Mouse (Mus musculus) limb, embryonic 11.5 days (tissue): ENCODE data around the gene Bst2. TPM values are rescaled to one million over a fixed set of nuclear protein-coding genes. Genes with fewer than 3 reads are reported as not detected.

Experiments used
- ATAC-seq: fragments of 200-750 bp; cut with Nextera tagmentation; 2 replicates; pipeline ENCODE4 v1.8.0; 2017; ENCODE audit warnings: low read depth; ENCODE audit not compliant: insufficient number of reproducible peaks, low FRiP score, low TSS enrichment
- DNase-seq: peaks from one replicate; pipeline ENCODE4 v3.0.0-alpha.2; 2015; ENCODE audit warnings: low spot score
- H3K27ac ChIP-seq: fragments of 300-500 bp; sonication (generic); replicated peaks from 2 replicates; pipeline ENCODE4 v1.5.1; 2014; ENCODE audit warnings: low read depth, mild to moderate bottlenecking, low read length
- H3K27me3 ChIP-seq: fragments of 300-500 bp; sonication (generic); 2 replicates; pipeline ENCODE4 v1.6.1; 2014; ENCODE audit warnings: mild to moderate bottlenecking, low read length, mixed read lengths; ENCODE audit not compliant: control insufficient read depth, insufficient read depth
- H3K36me3 ChIP-seq: fragments of 300-500 bp; sonication (generic); 2 replicates; pipeline ENCODE4 v1.6.1; 2014; ENCODE audit warnings: mild to moderate bottlenecking, low read length, moderate library complexity, mixed read lengths; ENCODE audit not compliant: control insufficient read depth, insufficient read depth
- H3K4me1 ChIP-seq: fragments of 300-500 bp; sonication (generic); 2 replicates; pipeline ENCODE4 v1.6.1; 2014; ENCODE audit warnings: low read length, mixed read lengths; ENCODE audit not compliant: control insufficient read depth, insufficient read depth
- H3K4me2 ChIP-seq: fragments of 300-500 bp; sonication (generic); 2 replicates; pipeline ENCODE4 v1.6.1; 2014; ENCODE audit warnings: low read depth, mild to moderate bottlenecking, moderate library complexity; ENCODE audit not compliant: severe bottlenecking
- H3K4me3 ChIP-seq: fragments of 300-500 bp; sonication (generic); 2 replicates; pipeline ENCODE4 v1.5.1; 2014; ENCODE audit warnings: low read depth, low read length
- H3K9ac ChIP-seq: fragments of 300-500 bp; sonication (generic); 2 replicates; pipeline ENCODE4 v1.6.1; 2014; ENCODE audit warnings: mild to moderate bottlenecking, low read length
- H3K9me3 ChIP-seq: fragments of 300-500 bp; sonication (generic); 2 replicates; pipeline ENCODE4 v1.6.1; 2016; ENCODE audit warnings: low read length; ENCODE audit not compliant: control insufficient read depth
- WGBS: fragments of 180-500 bp; shearing (Covaris S2); extraction: QIAGEN DNeasy Blood & Tissue Kit; methylation state at CpG from one replicate; pipeline ENCODE4 v1.1.7; 2014; 5-methylcytosine and 5-hydroxymethylcytosine counted together
- polyA plus RNA-seq: library from polyadenylated mRNA; unstranded; fragments of >200 nt; fragmentation: Nextera tagmentation; extraction: Ambion mirVana; gene quantifications from 2 replicates; pipeline ENCODE4 v1.2.1, GENCODE M21; 2014

Gene Bst2
- polyA plus RNA-seq, 1 experiment from 2014 or later = 1.7 TPM

DNA sequence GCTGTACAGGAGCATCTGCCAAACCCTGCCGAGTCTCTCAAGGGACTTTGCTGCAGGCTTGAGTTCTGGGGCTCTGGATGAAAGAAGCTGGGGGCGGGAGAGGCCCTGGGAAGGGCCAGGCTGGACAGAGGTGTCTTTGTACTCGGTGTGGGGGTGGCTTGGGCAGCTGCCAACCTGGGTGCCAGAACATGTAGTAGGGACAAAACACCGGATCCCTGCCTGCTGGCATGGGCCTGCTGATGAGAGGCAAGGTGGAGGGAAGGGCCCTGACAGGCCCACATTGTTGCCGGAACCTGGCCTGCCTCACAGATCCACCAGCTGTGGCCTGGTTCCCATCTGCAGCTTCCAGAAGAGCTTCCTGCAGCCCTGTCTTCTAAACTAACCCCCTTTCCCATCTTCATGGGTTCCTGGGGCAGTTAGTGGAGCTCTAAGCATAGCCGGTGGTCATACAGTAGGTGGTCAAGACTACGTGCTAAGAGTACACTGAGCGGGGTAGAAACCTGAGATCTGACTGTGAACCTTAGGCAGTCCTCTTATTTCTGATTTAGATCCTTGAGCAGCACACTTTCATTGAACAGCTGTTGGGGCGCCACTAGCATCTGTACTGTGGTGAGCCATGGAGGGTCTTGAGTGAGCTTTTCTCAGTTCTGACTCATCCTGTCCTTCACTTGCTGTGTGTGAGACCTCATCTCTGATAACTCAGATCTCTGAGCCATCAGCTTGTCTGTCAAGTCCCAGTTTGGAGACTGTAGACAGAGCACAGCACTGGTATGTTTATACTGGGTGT is 35.8 kb upstream of the Bst2 start:
- Histone ChIP-seq H3K4me1 (peaks cover 8% of the 10 kb centered on the region; the same call in 1 of the 2 replicates), H3K36me3 (no peaks in the 10 kb centered on the region), H3K9me3 (no peaks in the 10 kb centered on the region), H3K27me3 (peaks cover 7% of the 10 kb centered on the region; the same call in 1 of the 2 replicates), H3K4me3 (no peak overlapping the region), H3K9ac (no peak overlapping the region), H3K27ac (no peak overlapping the region), H3K4me2 (no peak overlapping the region)
- no peak for DNase-seq
- 87% methylated on average over 9 of the region's 9 CpGs for WGBS
- no peak for ATAC-seq

- Histone ChIP-seq H3K27me3 (peaks cover 12% of the 10 kb centered on the region; the same call in 1 of the 2 replicates), H3K9ac (no peak overlapping the region), H3K36me3 (no peaks in the 10 kb centered on the region), H3K4me1 (peaks cover 8% of the 10 kb centered on the region; the same call in 1 of the 2 replicates), H3K9me3 (no peaks in the 10 kb centered on the region), H3K4me3 (no peak overlapping the region), H3K4me2 (no peak overlapping the region), H3K27ac (no peak overlapping the region)
- DNase-seq = no peak
- WGBS = 90% methylated on average over 2 of the region's 2 CpGs
- ATAC-seq = no peak
These were observed 34.8 kb upstream of the Bst2 start for GRCm38 (mm10) chr8:71572077-71572476.

DNA sequence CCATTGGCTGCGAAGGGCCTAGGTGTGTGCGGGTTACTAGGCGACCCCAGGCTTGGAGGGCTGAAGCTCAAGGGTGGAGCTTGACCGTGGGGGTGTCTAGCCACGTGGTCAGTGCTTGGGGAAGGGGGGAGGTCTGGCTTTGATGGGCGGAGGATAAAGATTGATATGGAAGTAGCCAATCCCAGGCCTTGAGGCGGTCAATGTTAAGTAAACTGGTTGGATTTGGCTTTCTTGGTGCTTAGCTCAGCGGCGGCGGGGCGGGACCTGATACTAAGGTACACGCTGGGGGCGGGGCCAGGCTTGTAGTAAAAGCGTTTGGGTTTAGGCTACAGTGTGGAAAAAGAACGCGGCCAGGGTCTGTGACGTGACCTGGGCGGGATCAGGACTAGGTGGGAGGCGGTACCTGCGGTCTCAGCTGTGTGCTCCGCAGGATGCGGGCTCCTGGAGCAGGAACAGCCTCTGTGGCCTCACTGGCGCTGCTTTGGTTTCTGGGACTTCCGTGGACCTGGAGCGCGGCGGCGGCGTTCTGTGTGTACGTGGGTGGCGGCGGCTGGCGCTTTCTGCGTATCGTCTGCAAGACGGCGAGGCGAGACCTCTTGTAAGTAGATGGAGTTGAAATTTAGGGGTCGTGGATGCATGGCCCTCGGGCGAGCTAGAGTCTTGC is 33.2 kb upstream of the Bst2 start:
- Histone ChIP-seq H3K27ac (no peak overlapping the region), H3K4me2 (peak overlapping the region; percentile 86), H3K9me3 (no peaks in the 10 kb centered on the region), H3K4me1 (peaks cover 8% of the 10 kb centered on the region; the same call in 1 of the 2 replicates), H3K27me3 (peaks cover 12% of the 10 kb centered on the region; the same call in 1 of the 2 replicates), H3K4me3 (peak overlapping the region; percentile 65), H3K9ac (peak overlapping the region; percentile 56), H3K36me3 (no peaks in the 10 kb centered on the region)
- DNase-seq (peak; percentile 93), ATAC-seq (peak; percentile 89)
- under 1% methylated on average over 41 of the region's 41 CpGs for WGBS

- peaks cover 8% of the 10 kb centered on the region; the same call in 1 of the 2 replicates for H3K4me1 ChIP-seq
- H3K36me3 ChIP-seq = no peaks in the 10 kb centered on the region
- WGBS = under 1% methylated on average over 51 of the region's 51 CpGs
- no peaks in the 10 kb centered on the region for H3K9me3 ChIP-seq
- DNase-seq (peak; percentile 90), ATAC-seq (peak; percentile 69)
- H3K4me3 ChIP-seq = peak overlapping the region; percentile 65
- H3K4me2 ChIP-seq = peak overlapping the region; percentile 86
- H3K27ac ChIP-seq = peak overlapping the region; percentile 50; the same call in 1 of the 2 replicates
- H3K9ac ChIP-seq = peak overlapping the region; percentile 48; the same call in 1 of the 2 replicates
- peaks cover 12% of the 10 kb centered on the region; the same call in 1 of the 2 replicates for H3K27me3 ChIP-seq
These were observed 32.4 kb upstream of the Bst2 start for GRCm38 (mm10) chr8:71569366-71570290.

DNA sequence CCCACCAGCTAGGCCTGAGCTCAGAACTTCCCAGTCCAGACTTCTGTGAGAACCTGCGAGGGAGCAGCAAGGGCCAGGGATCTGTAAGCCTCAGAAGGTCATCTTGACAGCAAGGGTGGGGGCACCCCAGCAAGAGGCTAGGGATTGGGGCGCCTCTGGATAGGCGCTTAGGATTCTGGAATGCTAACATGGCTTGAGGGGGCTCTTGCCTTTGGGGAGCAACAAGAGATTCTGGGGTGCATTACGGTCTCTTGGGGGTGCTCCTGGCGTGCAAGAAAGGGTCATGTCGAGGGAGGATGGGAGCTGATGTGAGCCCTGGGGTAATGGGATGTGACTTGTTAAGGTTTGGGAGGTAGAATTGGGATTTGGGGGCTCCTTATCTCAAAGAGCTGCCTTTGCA is 31.7 kb upstream of the Bst2 start:
- H3K4me1 ChIP-seq = peaks cover 8% of the 10 kb centered on the region; the same call in 1 of the 2 replicates
- DNase-seq (no peak), ATAC-seq (no peak)
- peaks cover 4% of the 10 kb centered on the region; the same call in 1 of the 2 replicates for H3K9me3 ChIP-seq
- WGBS = 14% methylated on average over 6 of the region's 6 CpGs
- peaks cover 12% of the 10 kb centered on the region; the same call in 1 of the 2 replicates for H3K27me3 ChIP-seq
- no peak overlapping the region; the same call in 1 of the 2 replicates for H3K9ac ChIP-seq
- H3K36me3 ChIP-seq = no peaks in the 10 kb centered on the region
- H3K27ac ChIP-seq = no peak overlapping the region
- H3K4me2 ChIP-seq = peak overlapping the region; percentile 86
- peak overlapping the region; percentile 65 for H3K4me3 ChIP-seq

DNA sequence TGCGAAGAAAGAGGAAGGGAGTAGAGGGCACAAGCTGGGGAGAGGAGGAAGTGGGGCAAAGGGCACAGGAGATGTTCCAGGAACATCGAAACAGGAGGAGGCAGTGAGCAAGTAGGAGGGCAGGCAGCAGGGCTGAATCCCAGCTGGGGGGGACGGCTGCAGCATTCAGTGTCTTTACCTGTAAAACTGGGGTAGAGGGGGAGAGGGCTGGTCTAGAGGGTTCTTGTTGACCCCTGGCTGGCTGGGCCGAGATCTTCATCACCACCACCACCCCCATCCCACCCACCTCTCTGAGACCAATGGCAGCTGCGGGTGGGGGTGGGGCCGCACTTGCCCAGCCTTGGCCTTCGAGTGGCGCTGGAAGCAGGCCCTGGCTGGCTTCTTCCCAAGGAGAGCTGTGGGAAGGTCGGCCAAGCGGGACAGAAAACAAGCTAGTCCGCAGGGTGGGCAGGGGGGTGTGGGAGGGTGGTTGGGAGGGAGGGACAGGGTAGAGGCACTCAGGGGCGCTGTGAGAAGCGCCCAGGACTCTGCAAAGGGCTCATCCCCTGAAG is 31.2 kb upstream of the Bst2 start, which contains the start of gene Slc27a1:
Gene Slc27a1 (plus strand): TSS at position 496 of the 551 bp plus-strand sequence.
- peaks cover 8% of the 10 kb centered on the region; the same call in 1 of the 2 replicates for H3K4me1 ChIP-seq
- 7% methylated on average over 13 of the region's 13 CpGs for WGBS
- DNase-seq (no peak), ATAC-seq (no peak)
- peak within 1 kb of the TSS; percentile 50; the same call in 1 of the 2 replicates for H3K27ac ChIP-seq
- no peaks in the 10 kb centered on the region for H3K36me3 ChIP-seq
- H3K4me3 ChIP-seq = peak within 1 kb of the TSS; percentile 65
- H3K9me3 ChIP-seq = peaks cover 4% of the 10 kb centered on the region; the same call in 1 of the 2 replicates
- H3K9ac ChIP-seq = peak within 1 kb of the TSS; percentile 48; the same call in 1 of the 2 replicates
- peaks cover 14% of the 10 kb centered on the region; the same call in 1 of the 2 replicates for H3K27me3 ChIP-seq
- H3K4me2 ChIP-seq = peak within 1 kb of the TSS; percentile 86

DNA sequence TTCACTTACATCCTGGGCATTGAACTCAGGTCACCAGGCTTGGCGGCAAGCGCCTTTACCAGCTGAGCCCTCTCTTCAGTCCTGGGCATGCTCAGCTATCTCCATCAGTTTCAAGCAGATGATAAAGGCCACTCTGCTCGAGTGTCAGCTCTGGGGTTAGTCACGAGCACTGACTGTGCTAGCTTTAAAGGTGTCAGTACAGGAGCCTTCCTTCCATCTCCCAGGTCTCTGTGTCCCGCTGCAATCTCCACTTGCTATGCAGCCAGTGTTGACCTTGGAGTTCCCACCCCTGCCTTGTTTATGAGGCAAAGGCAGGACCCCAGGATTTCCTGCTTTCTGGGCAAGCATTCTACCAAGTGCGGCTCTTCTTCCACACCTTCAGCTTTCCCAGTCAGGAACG is 30.3 kb upstream of the Bst2 start:
- Histone ChIP-seq H3K4me2 (no peak overlapping the region), H3K9me3 (peaks cover 4% of the 10 kb centered on the region; the same call in 1 of the 2 replicates), H3K27ac (no peak overlapping the region), H3K4me3 (no peak overlapping the region), H3K27me3 (peaks cover 23% of the 10 kb centered on the region), H3K9ac (no peak overlapping the region), H3K36me3 (no peaks in the 10 kb centered on the region), H3K4me1 (peaks cover 8% of the 10 kb centered on the region; the same call in 1 of the 2 replicates)
- ATAC-seq = no peak
- no peak for DNase-seq
- 67% methylated on average over 7 of the region's 7 CpGs for WGBS
